Mouse (Mus musculus): Measurements from ENCODE around the gene Prkn. TPM values are rescaled to one million over a fixed set of nuclear protein-coding genes. Genes with fewer than 3 reads are reported as not detected.

Gene Prkn
- polyA plus RNA-seq, 1 experiment from 2014 or later: 1.5 TPM

DNA sequence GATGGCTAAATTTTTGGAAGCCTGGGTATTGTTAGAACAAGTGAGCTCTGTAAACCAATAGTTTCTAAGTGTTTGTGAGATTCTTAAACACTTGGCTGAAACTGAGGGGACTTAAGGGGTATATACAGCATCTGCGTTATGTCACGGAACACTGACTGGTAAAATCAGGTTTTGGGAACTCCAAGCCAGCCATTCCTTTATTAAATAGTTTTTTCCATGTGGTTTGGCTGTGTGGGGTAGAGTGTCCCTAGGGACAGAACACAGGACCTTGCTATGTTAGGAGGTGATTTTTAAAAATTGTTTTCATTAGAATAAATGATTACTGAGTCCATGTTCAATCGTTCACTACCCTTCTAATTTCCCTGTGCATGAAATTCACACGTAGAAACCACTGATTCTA is 190.8 kb downstream of the Prkn start:
- Histone ChIP-seq H3K27me3 (no peaks in the 10 kb centered on the region), H3K4me2 (no peak overlapping the region), H3K9me3 (no peaks in the 10 kb centered on the region), H3K36me3 (replicated peaks) (no peaks in the 10 kb centered on the region), H3K4me3 (replicated peaks) (no peak overlapping the region), H3K27ac (no peak overlapping the region), H3K9ac (no peak overlapping the region), H3K4me1 (no peaks in the 10 kb centered on the region)
- no peak for ATAC-seq (ENCODE audit: low FRiP score)
- 88% methylated on average over 4 of the region's 4 CpGs for WGBS

- Histone ChIP-seq H3K4me1 (no peaks in the 10 kb centered on the region), H3K27ac (no peak overlapping the region), H3K4me2 (no peak overlapping the region), H3K4me3 (replicated peaks) (no peak overlapping the region), H3K9ac (no peak overlapping the region), H3K9me3 (no peaks in the 10 kb centered on the region), H3K27me3 (no peaks in the 10 kb centered on the region), H3K36me3 (replicated peaks) (no peaks in the 10 kb centered on the region)
- 90% methylated on average over 2 of the region's 2 CpGs for WGBS
- no peak for ATAC-seq (ENCODE audit: low FRiP score)
Observed at GRCm38 (mm10) chr17:11032366-11032765, 192.2 kb downstream of the Prkn start.

GRCm38 (mm10) chr17:11033594-11033993 is 193.4 kb downstream of the Prkn start:
- 46% methylated on average over 2 of the region's 2 CpGs for WGBS
- H3K9me3 ChIP-seq: no peaks in the 10 kb centered on the region
- no peaks in the 10 kb centered on the region for H3K4me1 ChIP-seq
- no peak overlapping the region for H3K4me3 ChIP-seq (replicated peaks)
- no peak overlapping the region for H3K27ac ChIP-seq
- H3K4me2 ChIP-seq: no peak overlapping the region
- no peak for ATAC-seq (ENCODE audit: low FRiP score)
- H3K9ac ChIP-seq: no peak overlapping the region
- H3K27me3 ChIP-seq: no peaks in the 10 kb centered on the region
- H3K36me3 ChIP-seq (replicated peaks): no peaks in the 10 kb centered on the region

GRCm38 (mm10) chr17:11038272-11038671 is 198.1 kb downstream of the Prkn start:
- no peak overlapping the region for H3K4me2 ChIP-seq
- no peak for ATAC-seq (ENCODE audit: low FRiP score)
- 96% methylated on average over 1 of the region's 1 CpGs for WGBS
- no peak overlapping the region for H3K27ac ChIP-seq
- H3K9me3 ChIP-seq: no peaks in the 10 kb centered on the region
- no peak overlapping the region for H3K9ac ChIP-seq
- H3K27me3 ChIP-seq: no peaks in the 10 kb centered on the region
- H3K4me3 ChIP-seq (replicated peaks): no peak overlapping the region
- no peaks in the 10 kb centered on the region for H3K4me1 ChIP-seq
- no peaks in the 10 kb centered on the region for H3K36me3 ChIP-seq (replicated peaks)

GRCm38 (mm10) chr17:11058986-11059385 is 218.8 kb downstream of the Prkn start:
- ATAC-seq (ENCODE audit: low FRiP score): no peak
- H3K4me2 ChIP-seq: no peak overlapping the region
- no peaks in the 10 kb centered on the region for H3K27me3 ChIP-seq
- H3K4me1 ChIP-seq: peaks cover 2% of the 10 kb centered on the region; the same call in 1 of the 2 replicates
- H3K9me3 ChIP-seq: no peaks in the 10 kb centered on the region
- H3K27ac ChIP-seq: no peak overlapping the region
- no peak overlapping the region for H3K9ac ChIP-seq
- WGBS: 86% methylated on average over 1 of the region's 1 CpGs
- H3K4me3 ChIP-seq (replicated peaks): no peak overlapping the region
- no peaks in the 10 kb centered on the region for H3K36me3 ChIP-seq (replicated peaks)

- H3K4me1 ChIP-seq: peaks cover 27% of the 10 kb centered on the region
- H3K4me3 ChIP-seq (replicated peaks): peak overlapping the region; percentile 13
- H3K27me3 ChIP-seq: no peaks in the 10 kb centered on the region
- peak overlapping the region; percentile 47 for H3K9ac ChIP-seq
- under 1% methylated on average over 16 of the region's 16 CpGs for WGBS
- peak overlapping the region; percentile 87 for H3K27ac ChIP-seq
- H3K4me2 ChIP-seq: peak overlapping the region; percentile 48
- ATAC-seq (ENCODE audit: low FRiP score): peak; percentile 52
- no peaks in the 10 kb centered on the region for H3K36me3 ChIP-seq (replicated peaks)
- no peaks in the 10 kb centered on the region for H3K9me3 ChIP-seq
Observed at GRCm38 (mm10) chr17:11067076-11067703, 227.0 kb downstream of the Prkn start.

- Histone ChIP-seq H3K36me3 (replicated peaks) (no peaks in the 10 kb centered on the region), H3K4me1 (peaks cover 27% of the 10 kb centered on the region), H3K9me3 (no peaks in the 10 kb centered on the region), H3K4me3 (replicated peaks) (peak overlapping the region; percentile 13), H3K9ac (peak overlapping the region; percentile 47), H3K4me2 (peak overlapping the region; percentile 48), H3K27ac (peak overlapping the region; percentile 87), H3K27me3 (no peaks in the 10 kb centered on the region)
- WGBS: under 1% methylated on average over 14 of the region's 14 CpGs
- peak; percentile 93 for ATAC-seq (ENCODE audit: low FRiP score)
Observed at GRCm38 (mm10) chr17:11067704-11068475, 227.7 kb downstream of the Prkn start.

DNA sequence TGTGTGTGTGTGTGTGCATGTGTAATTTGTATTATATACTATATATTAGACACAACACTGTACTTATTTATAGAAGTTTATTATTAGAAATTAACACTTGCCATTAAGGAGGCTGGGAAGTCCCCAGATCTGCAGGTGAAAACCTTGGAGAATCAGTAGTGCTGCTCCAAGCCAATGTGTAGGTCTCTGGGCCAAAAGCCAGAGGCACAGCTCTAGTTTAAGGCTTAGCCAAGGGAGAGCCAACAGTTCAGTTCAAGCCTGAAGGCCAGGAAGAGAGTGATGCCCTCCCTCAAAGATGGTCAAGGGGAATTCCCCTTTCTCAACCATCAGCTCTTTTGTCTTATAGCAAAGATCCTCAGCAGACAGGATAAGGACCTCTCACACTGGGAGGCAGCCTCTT is 230.8 kb downstream of the Prkn start:
- ATAC-seq (ENCODE audit: low FRiP score): no peak
- Histone ChIP-seq H3K9me3 (no peaks in the 10 kb centered on the region), H3K27me3 (no peaks in the 10 kb centered on the region), H3K4me3 (replicated peaks) (no peak overlapping the region), H3K36me3 (replicated peaks) (no peaks in the 10 kb centered on the region), H3K27ac (no peak overlapping the region), H3K4me1 (peaks cover 36% of the 10 kb centered on the region), H3K4me2 (no peak overlapping the region), H3K9ac (no peak overlapping the region)

GRCm38 (mm10) chr17:11076319-11076903 is 236.2 kb downstream of the Prkn start:
- Histone ChIP-seq H3K4me2 (no peak overlapping the region), H3K9me3 (no peaks in the 10 kb centered on the region), H3K4me1 (peaks cover 20% of the 10 kb centered on the region), H3K4me3 (replicated peaks) (no peak overlapping the region), H3K36me3 (replicated peaks) (no peaks in the 10 kb centered on the region), H3K27me3 (no peaks in the 10 kb centered on the region), H3K27ac (no peak overlapping the region), H3K9ac (no peak overlapping the region)
- peak; percentile 85 for ATAC-seq (ENCODE audit: low FRiP score)
- WGBS: 26% methylated on average over 6 of the region's 6 CpGs

DNA sequence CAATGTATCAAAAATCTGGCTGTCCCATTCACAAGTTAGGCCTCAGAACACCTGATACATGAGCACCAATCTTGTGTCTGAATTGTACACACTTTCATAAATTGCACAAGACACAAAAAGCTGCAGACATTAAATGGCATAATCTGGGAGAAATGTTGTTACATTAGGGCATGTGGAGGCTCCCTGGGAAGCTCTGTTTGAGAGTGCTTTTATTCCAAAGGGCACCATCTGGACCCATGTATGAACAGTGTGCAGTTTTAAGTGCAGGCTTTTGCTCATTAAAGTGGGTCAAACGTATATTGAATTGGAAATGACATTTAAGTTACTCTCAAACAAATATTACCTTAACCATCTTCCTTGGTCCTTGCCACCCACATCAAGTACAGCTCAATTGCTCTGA is 246.3 kb downstream of the Prkn start:
- Histone ChIP-seq H3K9me3 (no peaks in the 10 kb centered on the region), H3K4me2 (no peak overlapping the region), H3K27ac (no peak overlapping the region), H3K36me3 (replicated peaks) (no peaks in the 10 kb centered on the region), H3K4me3 (replicated peaks) (no peak overlapping the region), H3K27me3 (no peaks in the 10 kb centered on the region), H3K9ac (no peak overlapping the region), H3K4me1 (peaks cover 10% of the 10 kb centered on the region; the same call in 1 of the 2 replicates)
- ATAC-seq (ENCODE audit: low FRiP score): no peak
- 64% methylated on average over 1 of the region's 1 CpGs for WGBS

DNA sequence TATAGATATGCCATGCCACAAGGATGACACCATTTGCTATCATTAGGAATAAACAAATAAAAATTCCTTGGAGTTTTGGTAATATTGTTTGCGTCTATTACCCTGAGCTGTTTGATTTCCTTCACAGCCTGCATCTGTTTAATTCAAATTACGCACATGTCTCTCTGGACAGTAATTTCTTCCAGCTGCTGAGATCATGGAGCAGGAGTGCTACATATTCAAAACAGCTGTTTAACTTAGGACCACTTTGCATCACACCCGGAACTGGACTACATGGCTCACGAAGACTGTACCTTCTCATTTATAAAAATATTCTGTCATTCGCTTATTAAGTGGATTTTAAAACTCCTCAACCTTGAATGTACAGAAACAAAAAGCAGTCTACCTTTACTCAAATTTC is 246.9 kb downstream of the Prkn start:
- Histone ChIP-seq H3K4me1 (peaks cover 10% of the 10 kb centered on the region; the same call in 1 of the 2 replicates), H3K4me3 (replicated peaks) (no peak overlapping the region), H3K4me2 (no peak overlapping the region), H3K27me3 (no peaks in the 10 kb centered on the region), H3K9ac (no peak overlapping the region), H3K27ac (no peak overlapping the region), H3K36me3 (replicated peaks) (no peaks in the 10 kb centered on the region), H3K9me3 (no peaks in the 10 kb centered on the region)
- WGBS: 79% methylated on average over 5 of the region's 5 CpGs
- ATAC-seq (ENCODE audit: low FRiP score): no peak

GRCm38 (mm10) chr17:11087823-11088222 is 247.6 kb downstream of the Prkn start:
- H3K9ac ChIP-seq: no peak overlapping the region
- H3K9me3 ChIP-seq: no peaks in the 10 kb centered on the region
- peaks cover 12% of the 10 kb centered on the region for H3K4me1 ChIP-seq
- no peak overlapping the region for H3K4me3 ChIP-seq (replicated peaks)
- 45% methylated on average over 8 of the region's 8 CpGs for WGBS
- no peaks in the 10 kb centered on the region for H3K36me3 ChIP-seq (replicated peaks)
- no peaks in the 10 kb centered on the region for H3K27me3 ChIP-seq
- no peak overlapping the region for H3K4me2 ChIP-seq
- H3K27ac ChIP-seq: peak overlapping the region; percentile 26; the same call in 1 of the 2 replicates
- 0 out of 2 replicates have a peak, but pooled peaks have one; percentile 51 for ATAC-seq (ENCODE audit: low FRiP score)
